Mouse (Mus musculus): ENCODE measurements at regions not wholly inside any gene's neighbourhood (a gene's known extent, or its start where the extent isn't known, plus 50 kb on each side); places are given as distances from the start of the nearest gene placed in this dataset.
A peak's percentile ranks its signal among the peaks of the same experiment; 100 is the strongest.

DNA sequence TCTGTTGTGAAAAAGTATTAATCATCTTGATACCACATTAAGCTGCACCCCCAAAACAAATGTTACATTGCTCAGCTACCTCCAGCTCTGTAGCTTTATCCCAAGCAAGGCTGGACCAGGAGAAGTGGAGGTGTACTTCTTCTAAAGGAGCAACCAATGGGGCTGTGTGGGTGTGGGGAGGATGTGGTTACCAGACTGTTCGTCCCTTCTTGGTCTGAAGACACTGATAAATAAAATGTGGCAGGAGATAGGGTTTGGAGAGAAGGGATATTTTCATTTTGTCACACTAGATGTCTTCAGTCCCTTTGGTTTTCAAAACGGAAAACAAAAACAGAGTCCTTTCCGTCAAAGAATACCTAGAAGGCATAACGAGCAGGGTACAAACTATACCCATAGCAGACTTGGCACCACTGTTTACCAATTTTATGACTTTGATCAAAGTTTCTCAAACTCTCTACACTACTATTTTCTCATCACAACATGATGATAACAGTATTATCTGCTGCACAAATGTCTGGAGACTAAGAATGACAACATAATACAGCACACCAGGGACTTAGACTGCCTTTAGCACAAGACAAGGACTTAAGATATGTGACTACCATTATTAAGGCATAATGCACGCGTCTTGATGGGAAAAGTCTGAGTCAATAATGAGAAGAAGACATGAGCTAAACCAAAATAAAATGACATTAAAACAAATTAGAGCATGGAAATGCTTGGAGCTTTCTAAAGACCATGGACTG is 253.4 kb upstream of the Rag2 start:
- no peak overlapping the region for H3K9ac ChIP-seq
- peak; percentile 80 for ATAC-seq (ENCODE audit: insufficient read depth)
- H3K9me3 ChIP-seq (replicated peaks): no peaks in the 10 kb centered on the region
- H3K4me3 ChIP-seq (replicated peaks): no peak overlapping the region
- H3K27me3 ChIP-seq: no peaks in the 10 kb centered on the region
- H3K36me3 ChIP-seq (replicated peaks): no peaks in the 10 kb centered on the region
- no peak overlapping the region for H3K27ac ChIP-seq (replicated peaks)
- 27% methylated on average over 6 of the region's 6 CpGs for WGBS (ENCODE audit: insufficient replicate concordance)
- no peak overlapping the region; the same call in 1 of the 2 replicates for H3K4me2 ChIP-seq
- H3K4me1 ChIP-seq (replicated peaks): peaks cover 3% of the 10 kb centered on the region; the same call in 1 of the 2 replicates

DNA sequence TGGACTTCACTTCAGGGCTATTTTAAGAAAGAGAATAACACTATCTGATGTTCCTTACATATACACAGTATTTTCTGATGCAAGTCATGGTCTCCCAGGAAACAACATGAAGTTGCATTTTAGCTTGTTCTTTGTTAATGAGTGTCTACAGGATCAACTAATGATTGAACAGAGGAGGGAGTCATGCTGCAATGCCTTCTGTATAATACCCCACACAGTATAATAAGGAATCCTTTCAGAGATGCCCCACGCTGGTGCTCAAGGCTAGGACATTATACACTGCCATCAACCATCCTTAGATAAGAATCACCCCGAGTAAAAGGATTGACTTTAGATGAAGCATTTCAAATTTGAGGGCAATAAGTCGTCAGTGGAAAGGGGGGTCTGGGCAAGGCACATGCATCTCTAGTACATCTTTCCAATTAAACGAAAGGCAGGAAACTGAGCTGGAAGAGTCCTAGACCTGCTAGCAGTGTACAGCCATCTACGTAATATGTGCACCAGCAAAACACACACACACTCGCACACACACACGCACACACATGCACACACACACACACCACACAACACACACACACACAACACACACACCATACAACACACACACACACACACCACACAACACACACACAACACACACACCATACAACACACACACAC is 252.6 kb upstream of the Rag2 start:
- WGBS (ENCODE audit: insufficient replicate concordance): 56% methylated on average over 7 of the region's 7 CpGs
- ATAC-seq (ENCODE audit: insufficient read depth): no peak
- no peak overlapping the region for H3K4me3 ChIP-seq (replicated peaks)

DNA sequence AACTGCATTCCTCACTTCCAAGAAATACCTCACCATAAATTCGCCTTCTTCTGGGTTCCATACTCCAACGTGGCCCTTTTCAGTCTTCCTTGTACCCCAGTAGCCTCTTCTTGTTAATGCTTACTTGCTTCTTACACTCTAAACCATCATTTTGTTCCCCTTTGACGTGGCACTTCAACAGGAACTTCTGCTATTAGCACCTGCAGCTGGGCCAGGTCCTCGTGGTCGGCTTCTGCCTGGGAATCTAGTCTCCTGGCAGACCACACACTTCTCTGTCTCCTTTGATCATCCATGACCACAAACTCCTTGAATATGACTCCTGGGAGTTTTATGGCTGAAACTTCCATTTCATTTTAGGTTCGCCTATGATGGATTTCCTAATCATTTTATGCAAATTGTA is 243.9 kb upstream of the Rag2 start:
- Histone ChIP-seq H3K4me3 (replicated peaks) (no peak overlapping the region), H3K27ac (replicated peaks) (no peak overlapping the region), H3K4me1 (replicated peaks) (no peaks in the 10 kb centered on the region), H3K36me3 (replicated peaks) (no peaks in the 10 kb centered on the region), H3K4me2 (no peak overlapping the region), H3K9me3 (replicated peaks) (no peaks in the 10 kb centered on the region), H3K27me3 (no peaks in the 10 kb centered on the region), H3K9ac (no peak overlapping the region)
- no peak for ATAC-seq (ENCODE audit: insufficient read depth)
- WGBS (ENCODE audit: insufficient replicate concordance): 41% methylated on average over 6 of the region's 6 CpGs

More for the DNA sequence above, 252.6 kb upstream of the Rag2 start:
- H3K4me2 ChIP-seq: no peak overlapping the region
- H3K9ac ChIP-seq: no peak overlapping the region
- no peaks in the 10 kb centered on the region for H3K9me3 ChIP-seq (replicated peaks)
- no peaks in the 10 kb centered on the region for H3K27me3 ChIP-seq
- H3K27ac ChIP-seq (replicated peaks): no peak overlapping the region
- no peaks in the 10 kb centered on the region for H3K36me3 ChIP-seq (replicated peaks)
- H3K4me1 ChIP-seq (replicated peaks): peaks cover 3% of the 10 kb centered on the region; the same call in 1 of the 2 replicates

DNA sequence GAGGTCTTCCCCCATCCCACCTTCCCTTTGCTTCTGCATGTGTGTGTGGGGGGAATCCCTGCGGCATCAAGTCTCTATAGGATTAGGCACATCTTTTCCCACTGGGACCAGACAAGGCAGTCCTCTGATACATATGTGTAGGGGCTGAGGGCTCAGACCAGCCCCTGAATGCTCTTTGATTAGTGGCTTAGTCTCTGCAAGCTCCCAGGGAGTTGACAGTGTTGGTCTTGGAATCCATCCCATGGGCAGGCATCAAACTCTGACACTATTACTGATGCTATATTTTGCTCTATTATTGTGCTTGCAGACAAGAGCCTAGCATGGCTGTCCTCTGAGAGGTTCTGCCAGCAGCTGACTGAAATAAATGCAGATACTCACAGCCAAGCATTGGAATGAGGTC is 209.5 kb upstream of the Rag2 start:
- no peaks in the 10 kb centered on the region for H3K36me3 ChIP-seq (replicated peaks)
- WGBS (ENCODE audit: insufficient replicate concordance): 72% methylated on average over 1 of the region's 1 CpGs
- no peaks in the 10 kb centered on the region for H3K27me3 ChIP-seq
- H3K9ac ChIP-seq: no peak overlapping the region
- H3K27ac ChIP-seq (replicated peaks): no peak overlapping the region
- H3K4me1 ChIP-seq (replicated peaks): no peaks in the 10 kb centered on the region
- no peak overlapping the region for H3K4me3 ChIP-seq (replicated peaks)
- no peaks in the 10 kb centered on the region for H3K9me3 ChIP-seq (replicated peaks)
- ATAC-seq (ENCODE audit: insufficient read depth): no peak
- no peak overlapping the region for H3K4me2 ChIP-seq

DNA sequence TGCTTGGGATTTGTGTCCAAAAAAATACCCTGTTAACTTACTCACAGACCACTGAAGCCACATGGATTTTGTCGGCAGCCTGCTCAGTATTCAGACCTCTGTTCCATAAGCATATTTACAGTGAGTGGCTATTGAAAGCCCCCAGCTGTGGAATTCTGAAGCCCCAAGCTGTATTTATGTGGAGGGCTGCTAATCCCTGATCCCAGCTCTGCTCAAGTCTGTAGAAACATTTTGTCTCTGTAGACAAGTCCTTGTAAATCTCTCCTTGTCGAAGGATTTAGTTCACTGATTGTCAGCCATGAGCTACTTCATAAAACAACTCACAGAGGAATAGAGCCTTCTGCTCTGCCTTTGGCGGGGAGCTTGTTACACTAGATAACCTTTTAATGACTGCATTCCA is 207.8 kb upstream of the Rag2 start:
- no peaks in the 10 kb centered on the region for H3K27me3 ChIP-seq
- WGBS (ENCODE audit: insufficient replicate concordance): 57% methylated on average over 3 of the region's 3 CpGs
- H3K36me3 ChIP-seq (replicated peaks): no peaks in the 10 kb centered on the region
- H3K27ac ChIP-seq (replicated peaks): no peak overlapping the region
- H3K4me2 ChIP-seq: no peak overlapping the region
- H3K9me3 ChIP-seq (replicated peaks): no peaks in the 10 kb centered on the region
- no peak overlapping the region for H3K4me3 ChIP-seq (replicated peaks)
- no peak for ATAC-seq (ENCODE audit: insufficient read depth)
- H3K9ac ChIP-seq: no peak overlapping the region
- no peaks in the 10 kb centered on the region for H3K4me1 ChIP-seq (replicated peaks)

DNA sequence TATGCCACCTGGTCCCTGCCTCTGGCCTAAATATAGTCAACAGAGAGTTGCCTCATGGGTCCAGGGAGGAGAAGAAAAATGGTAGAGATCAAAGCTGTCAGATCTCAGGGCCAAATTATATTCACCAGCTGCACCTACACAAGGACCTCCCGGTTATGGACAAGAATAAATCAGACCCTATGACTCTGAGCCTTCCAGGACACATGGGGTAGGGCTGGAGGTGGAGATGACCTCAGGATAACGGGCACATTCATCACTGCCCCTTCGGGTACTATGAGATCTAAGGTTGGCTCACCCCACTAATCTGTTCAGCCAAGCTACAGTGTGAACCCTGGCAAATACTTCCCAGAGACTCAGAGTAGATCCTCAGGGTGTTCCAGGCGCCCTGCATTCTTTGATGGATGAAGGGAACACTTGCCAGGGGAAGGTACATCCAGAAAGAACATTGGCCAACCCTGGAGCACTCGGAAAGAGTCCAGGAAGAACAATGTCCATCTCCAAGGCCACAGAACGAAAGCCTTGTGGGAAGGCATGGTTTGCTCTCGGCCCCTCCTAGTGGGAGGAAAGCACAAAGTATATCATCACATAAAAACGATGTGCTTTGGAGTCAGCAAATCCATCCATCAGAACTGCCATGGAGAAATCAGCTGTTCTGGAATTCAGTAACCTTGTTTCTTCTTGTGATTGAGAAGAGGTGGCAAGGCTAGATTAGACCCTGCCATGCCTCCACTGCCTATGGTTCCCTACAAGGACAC is 191.2 kb upstream of the Rag2 start:
- no peak overlapping the region for H3K4me3 ChIP-seq (replicated peaks)
- ATAC-seq (ENCODE audit: insufficient read depth): no peak
- no peaks in the 10 kb centered on the region for H3K9me3 ChIP-seq (replicated peaks)
- H3K4me1 ChIP-seq (replicated peaks): no peaks in the 10 kb centered on the region
- no peak overlapping the region for H3K4me2 ChIP-seq
- no peak overlapping the region for H3K27ac ChIP-seq (replicated peaks)
- 51% methylated on average over 8 of the region's 8 CpGs for WGBS (ENCODE audit: insufficient replicate concordance)
- no peak overlapping the region for H3K9ac ChIP-seq
- H3K27me3 ChIP-seq: no peaks in the 10 kb centered on the region
- no peaks in the 10 kb centered on the region for H3K36me3 ChIP-seq (replicated peaks)

DNA sequence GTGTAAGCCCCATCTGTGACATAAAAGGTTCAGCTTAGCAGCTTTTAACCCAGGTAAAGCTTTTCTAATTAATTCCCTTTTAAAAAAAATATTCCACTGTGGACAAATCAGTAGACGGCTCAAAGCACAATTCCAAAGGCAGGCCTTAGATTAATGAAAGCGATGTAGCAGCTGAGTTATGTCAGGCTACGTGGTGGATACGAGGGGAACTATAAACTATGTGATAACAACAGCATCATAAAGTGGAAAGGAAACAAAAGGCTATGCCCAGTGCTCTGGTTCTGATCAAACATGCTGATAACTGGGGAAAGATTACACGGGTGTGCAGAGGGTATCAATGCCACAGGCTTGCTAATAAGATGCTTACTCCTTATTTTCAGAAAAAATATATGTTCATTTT is 184.3 kb upstream of the Rag2 start:
- no peak for ATAC-seq (ENCODE audit: insufficient read depth)
- WGBS (ENCODE audit: insufficient replicate concordance): 54% methylated on average over 5 of the region's 5 CpGs
- no peak overlapping the region for H3K9ac ChIP-seq
- no peak overlapping the region for H3K4me3 ChIP-seq (replicated peaks)
- H3K27me3 ChIP-seq: no peaks in the 10 kb centered on the region
- H3K27ac ChIP-seq (replicated peaks): no peak overlapping the region
- H3K9me3 ChIP-seq (replicated peaks): no peaks in the 10 kb centered on the region
- no peaks in the 10 kb centered on the region for H3K4me1 ChIP-seq (replicated peaks)
- H3K36me3 ChIP-seq (replicated peaks): no peaks in the 10 kb centered on the region
- no peak overlapping the region for H3K4me2 ChIP-seq

DNA sequence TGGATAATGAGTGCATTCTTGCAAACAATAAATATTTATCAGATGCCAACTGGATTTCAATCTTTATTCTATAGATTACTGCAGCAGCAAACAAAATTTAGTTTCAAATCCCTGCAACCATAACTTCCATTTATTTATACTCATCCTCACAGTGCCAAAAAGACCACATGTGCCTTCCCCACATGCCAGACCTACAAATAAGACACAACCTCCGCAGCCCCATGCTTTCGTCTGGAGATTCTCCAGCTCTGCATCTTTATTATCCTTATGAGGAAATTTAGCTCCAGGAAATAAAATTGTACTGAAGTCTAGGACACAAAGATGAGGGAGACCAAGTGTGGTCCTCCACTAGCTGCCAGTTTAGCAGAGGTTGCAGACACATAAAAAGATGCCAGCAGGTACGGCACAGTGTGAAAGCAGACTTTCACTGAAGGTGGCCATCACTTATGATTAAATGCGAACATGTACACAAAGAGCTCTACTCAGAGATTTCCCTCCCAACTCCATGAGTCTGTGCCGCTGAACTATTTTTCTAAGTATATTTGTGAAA is 183.4 kb upstream of the Rag2 start:
- Histone ChIP-seq H3K4me3 (replicated peaks) (no peak overlapping the region), H3K9me3 (replicated peaks) (no peaks in the 10 kb centered on the region), H3K27me3 (no peaks in the 10 kb centered on the region), H3K4me1 (replicated peaks) (no peaks in the 10 kb centered on the region), H3K27ac (replicated peaks) (no peak overlapping the region), H3K4me2 (no peak overlapping the region), H3K36me3 (replicated peaks) (no peaks in the 10 kb centered on the region), H3K9ac (no peak overlapping the region)
- 69% methylated on average over 5 of the region's 5 CpGs for WGBS (ENCODE audit: insufficient replicate concordance)
- ATAC-seq (ENCODE audit: insufficient read depth): no peak

DNA sequence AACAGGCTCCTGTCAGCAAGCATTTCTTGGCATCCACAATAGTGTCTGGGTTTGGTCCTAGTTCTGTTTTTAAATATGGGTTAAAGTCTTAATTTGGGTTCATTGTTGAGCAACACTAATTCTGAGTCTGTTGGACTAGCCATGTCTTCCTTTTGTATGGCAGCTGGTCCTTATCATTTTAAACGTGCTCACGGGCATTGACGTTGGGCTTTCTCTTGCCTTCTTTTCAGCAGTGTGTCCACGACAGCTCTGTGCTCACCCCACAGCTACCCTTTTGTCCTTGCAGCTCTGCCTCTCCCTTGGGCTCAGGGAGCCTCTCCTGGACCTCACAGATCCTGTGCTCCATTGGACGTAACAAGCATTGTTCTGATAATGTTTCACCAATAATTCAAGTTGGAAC is 168.9 kb upstream of the Rag2 start:
- Histone ChIP-seq H3K27me3 (no peaks in the 10 kb centered on the region), H3K4me2 (no peak overlapping the region), H3K27ac (replicated peaks) (no peak overlapping the region), H3K36me3 (replicated peaks) (no peaks in the 10 kb centered on the region), H3K9me3 (replicated peaks) (no peaks in the 10 kb centered on the region), H3K4me1 (replicated peaks) (no peaks in the 10 kb centered on the region), H3K9ac (no peak overlapping the region), H3K4me3 (replicated peaks) (no peak overlapping the region)
- no peak for ATAC-seq (ENCODE audit: insufficient read depth)
- 63% methylated on average over 5 of the region's 5 CpGs for WGBS (ENCODE audit: insufficient replicate concordance)

DNA sequence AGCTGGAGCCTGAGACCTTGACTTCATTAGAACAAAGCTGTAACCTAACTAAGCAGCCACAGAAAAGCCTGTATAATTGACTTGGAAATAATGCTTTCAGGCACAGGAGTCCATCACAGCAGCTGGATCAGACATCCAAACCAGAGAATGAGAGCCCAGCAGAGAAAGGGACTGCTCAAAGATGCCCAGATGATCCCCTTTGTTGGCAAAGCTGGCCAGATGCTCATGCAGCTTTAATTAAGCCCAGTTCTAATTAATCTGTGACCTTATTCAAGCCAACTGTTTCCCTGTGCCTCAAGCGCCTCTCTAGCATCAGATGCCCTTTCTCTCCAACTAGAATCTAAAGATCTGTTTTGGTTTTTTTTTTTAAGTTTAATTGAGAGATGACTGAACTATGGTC is 165.6 kb upstream of the Rag2 start:
- no peak overlapping the region for H3K4me3 ChIP-seq (replicated peaks)
- H3K4me1 ChIP-seq (replicated peaks): no peaks in the 10 kb centered on the region
- no peak overlapping the region for H3K9ac ChIP-seq
- WGBS (ENCODE audit: insufficient replicate concordance): 70% methylated on average over 1 of the region's 1 CpGs
- ATAC-seq (ENCODE audit: insufficient read depth): no peak
- H3K9me3 ChIP-seq (replicated peaks): no peaks in the 10 kb centered on the region
- H3K36me3 ChIP-seq (replicated peaks): no peaks in the 10 kb centered on the region
- no peak overlapping the region for H3K4me2 ChIP-seq
- no peak overlapping the region for H3K27ac ChIP-seq (replicated peaks)
- no peaks in the 10 kb centered on the region for H3K27me3 ChIP-seq

DNA sequence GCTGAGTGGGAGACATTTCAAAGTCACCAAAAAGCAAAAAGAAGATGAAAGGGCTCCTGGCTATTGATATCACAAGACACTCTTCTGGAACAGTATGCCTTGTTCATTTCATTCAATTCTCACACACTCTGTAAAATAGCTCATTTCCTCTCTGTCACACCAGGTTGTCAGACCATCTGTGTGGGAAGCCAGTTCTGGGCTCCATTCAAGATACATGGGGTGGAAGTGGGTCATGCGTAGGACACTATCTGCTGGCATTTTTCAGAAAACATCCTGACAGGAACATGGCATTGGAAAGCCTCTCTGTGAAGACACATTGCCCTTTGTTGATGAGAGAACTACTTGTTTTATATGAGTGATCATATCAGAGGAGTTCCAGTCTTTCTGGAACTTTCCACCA is 162.1 kb upstream of the Rag2 start:
- no peak overlapping the region for H3K27ac ChIP-seq (replicated peaks)
- no peaks in the 10 kb centered on the region for H3K27me3 ChIP-seq
- no peak overlapping the region for H3K4me2 ChIP-seq
- 70% methylated on average over 1 of the region's 1 CpGs for WGBS (ENCODE audit: insufficient replicate concordance)
- no peak for ATAC-seq (ENCODE audit: insufficient read depth)
- H3K4me3 ChIP-seq (replicated peaks): no peak overlapping the region
- no peak overlapping the region for H3K9ac ChIP-seq
- H3K36me3 ChIP-seq (replicated peaks): no peaks in the 10 kb centered on the region
- H3K4me1 ChIP-seq (replicated peaks): no peaks in the 10 kb centered on the region
- no peaks in the 10 kb centered on the region for H3K9me3 ChIP-seq (replicated peaks)
